Mouse (Mus musculus) layer of hippocampus, postnatal 14 days (tissue): ENCODE results near the gene AK157302. TPM values are rescaled to one million over a fixed set of nuclear protein-coding genes. Genes with fewer than 3 reads are reported as not detected.
A peak's percentile ranks its signal among the peaks of the same experiment; 100 is the strongest.
"Not testable (repeated sequence)": the region's sequence is repeated elsewhere in the genome, so short reads cannot be mapped to it uniquely, and the experiment has no call there.

Experiments
- DNase-seq, 2 experiments: peaks; one replicate each; pipeline ENCODE4 v3.0.0; 2021 to 2022; ENCODE audit warnings: low spot score in 2 of 2, mixed read lengths in 1 of 2
- long read RNA-seq, 2 experiments: library from polyadenylated mRNA; stranded (forward); transcript quantifications; one replicate each; pipeline ENCODE4 v2.0.0; 2021
- total RNA-seq, 2 experiments: library from RNA; stranded (reverse); gene quantifications; 2 replicates each; pipeline ENCODE4 v1.2.3; 2021

The AK157302 gene
- total RNA-seq, result 10 to 100 TPM; 15.9 to 17.4 TPM
- long read RNA-seq, experiment 1, transcript AK157302-201 (1 exons, 1,924 nt), result major isoform, 52 of 52 reads
- long read RNA-seq, experiment 1, partial matches to known transcripts, result 0 of 52 reads
- long read RNA-seq, experiment 1, other reads (novel, unspliced or antisense), result 0 of 52 reads
- long read RNA-seq, experiment 2, transcript AK157302-201 (1 exons, 1,924 nt), result major isoform, 72 of 72 reads
- long read RNA-seq, experiment 2, partial matches to known transcripts, result 0 of 72 reads
- long read RNA-seq, experiment 2, other reads (novel, unspliced or antisense), result 0 of 72 reads

DNA sequence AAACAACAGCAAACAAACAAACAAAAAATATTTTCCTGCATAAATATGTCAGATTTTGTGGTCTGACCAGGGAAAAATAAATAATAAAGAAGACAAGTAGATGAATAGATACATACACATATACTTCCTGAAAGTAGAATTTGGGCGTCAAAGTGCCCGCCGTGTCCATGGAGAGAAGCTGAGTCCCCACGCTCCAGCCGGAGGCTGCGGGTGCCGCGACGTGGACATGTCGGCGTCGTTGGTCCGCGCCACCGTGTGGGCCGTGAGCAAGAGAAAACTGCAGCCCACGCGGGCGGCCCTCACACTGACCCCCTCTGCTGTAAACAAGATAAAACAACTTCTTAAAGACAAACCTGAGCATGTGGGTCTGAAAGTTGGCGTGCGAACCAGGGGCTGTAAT is at the start of gene AK157302:
TSS of gene AK157302 (plus strand) at position 144 of the 400 bp plus-strand sequence.
- DNase-seq, result no peak

- no peak for DNase-seq
Measured at GRCm38 (mm10) chr13:21446796-21447195, 48.2 kb upstream of the AK157302 start.

GRCm38 (mm10) chr13:21447856-21448614 is 47.0 kb upstream of the AK157302 start:
- DNase-seq, result no peak

- DNase-seq, result no peak
Measured at GRCm38 (mm10) chr13:21453042-21453441, 42.0 kb upstream of the AK157302 start.

- peak; percentile 84 to 85 for DNase-seq
Measured at GRCm38 (mm10) chr13:21453449-21453848, 41.6 kb upstream of the AK157302 start, which contains the start of gene Zscan26. Zscan26 (minus strand) TSS chr13:21453730.

- DNase-seq, result no peak
Measured at GRCm38 (mm10) chr13:21454133-21454532, 40.9 kb upstream of the AK157302 start.

DNA sequence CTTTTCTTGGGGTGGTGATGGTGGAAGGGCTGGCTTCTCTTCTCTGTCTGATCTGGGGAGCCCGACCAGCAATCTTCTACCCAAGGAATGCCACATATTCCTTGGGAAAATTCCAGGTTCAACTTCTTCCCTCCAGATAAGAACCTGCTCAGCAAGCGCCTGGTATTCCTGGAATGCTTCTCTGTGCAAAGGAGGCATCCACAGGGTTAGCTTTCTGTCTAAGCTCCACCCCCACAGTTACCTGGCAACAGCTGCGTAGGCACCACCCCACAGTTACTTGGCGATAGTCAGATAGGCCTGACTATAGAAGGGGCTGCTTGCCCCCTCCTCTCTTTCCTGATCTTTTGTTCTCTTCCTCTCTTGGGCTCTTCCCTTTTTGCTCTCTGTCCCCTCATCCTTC is 38.7 kb upstream of the AK157302 start:
- DNase-seq, result no peak

GRCm38 (mm10) chr13:21462516-21462915 is 32.5 kb upstream of the AK157302 start:
- not testable (repeated sequence) for DNase-seq

- no peak for DNase-seq
Measured at GRCm38 (mm10) chr13:21467336-21467735, 27.7 kb upstream of the AK157302 start.

- DNase-seq, result peak; percentile 61 to 76
Measured at GRCm38 (mm10) chr13:21468061-21469019, 26.7 kb upstream of the AK157302 start, which contains the start of gene Nkapl. Nkapl (minus strand) TSS chr13:21468509.

DNA sequence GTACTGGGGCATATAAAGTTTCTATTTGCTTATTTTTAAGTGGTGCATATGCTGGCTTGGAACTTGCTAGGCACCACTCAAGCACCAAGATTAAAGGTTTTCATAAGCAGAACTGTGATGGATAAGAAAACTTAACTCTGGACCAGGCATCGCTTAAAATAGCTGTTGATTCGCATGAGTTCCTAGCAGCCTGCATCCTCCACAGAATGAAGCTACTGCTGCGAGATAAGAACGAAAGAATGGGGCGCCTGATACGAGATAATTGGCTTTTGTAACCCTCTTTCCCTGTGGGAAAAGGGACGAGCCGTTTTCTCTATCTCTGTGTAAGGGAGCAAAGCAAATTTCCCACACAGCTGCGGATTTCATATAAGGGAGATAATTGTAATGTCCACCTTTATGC is 25.9 kb upstream of the AK157302 start:
- no peak for DNase-seq

DNA sequence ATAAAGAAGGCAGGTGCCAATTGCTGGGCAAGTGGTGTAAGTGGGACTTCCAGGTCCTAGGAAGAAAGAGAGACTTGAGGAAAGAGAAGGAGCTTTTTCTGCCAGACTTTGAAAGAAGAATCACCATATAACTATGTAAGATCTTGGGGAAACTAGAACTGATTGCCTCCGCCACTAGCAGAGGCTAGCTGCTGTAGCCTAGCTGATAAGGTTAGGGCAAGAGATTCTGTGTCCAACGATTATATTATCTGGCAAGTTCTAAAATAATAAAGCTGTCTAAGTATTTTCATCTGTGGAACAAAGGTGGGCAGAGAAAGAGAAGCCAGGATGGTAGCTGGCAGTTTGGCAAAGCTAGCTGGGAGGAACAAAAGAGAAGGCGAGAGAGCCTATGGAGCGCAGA is 22.6 kb upstream of the AK157302 start:
- no peak for DNase-seq

GRCm38 (mm10) chr13:21478759-21479670 is 16.0 kb upstream of the AK157302 start, which contains the start of the genes Zkscan4 and Gm10065:
Zkscan4 (plus strand) TSS chr13:21478907.
Gm10065 (minus strand) TSS chr13:21479441.
- peak; percentile 77 to 84 for DNase-seq

DNA sequence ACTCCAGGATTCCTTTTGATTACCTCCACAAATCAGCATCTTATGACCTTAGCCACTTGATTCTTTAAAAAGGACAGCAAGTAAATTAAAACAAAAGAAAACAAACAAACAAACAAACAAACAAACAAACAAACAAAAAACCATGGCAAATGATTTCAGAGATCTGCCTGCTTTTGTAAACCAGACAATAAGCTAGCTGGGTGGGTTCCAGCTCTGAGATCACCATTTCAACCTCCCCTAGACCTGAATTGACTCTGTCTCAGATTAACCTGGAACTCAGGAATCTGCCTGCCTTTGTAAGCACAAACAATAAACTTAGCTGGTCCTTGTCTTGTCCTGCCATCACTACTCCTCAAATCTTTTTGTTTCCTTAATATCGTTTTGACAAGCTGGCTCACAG is 8.1 kb upstream of the AK157302 start:
- DNase-seq, result no peak

GRCm38 (mm10) chr13:21492847-21493246 is 2.2 kb upstream of the AK157302 start:
- DNase-seq, result no peak

DNA sequence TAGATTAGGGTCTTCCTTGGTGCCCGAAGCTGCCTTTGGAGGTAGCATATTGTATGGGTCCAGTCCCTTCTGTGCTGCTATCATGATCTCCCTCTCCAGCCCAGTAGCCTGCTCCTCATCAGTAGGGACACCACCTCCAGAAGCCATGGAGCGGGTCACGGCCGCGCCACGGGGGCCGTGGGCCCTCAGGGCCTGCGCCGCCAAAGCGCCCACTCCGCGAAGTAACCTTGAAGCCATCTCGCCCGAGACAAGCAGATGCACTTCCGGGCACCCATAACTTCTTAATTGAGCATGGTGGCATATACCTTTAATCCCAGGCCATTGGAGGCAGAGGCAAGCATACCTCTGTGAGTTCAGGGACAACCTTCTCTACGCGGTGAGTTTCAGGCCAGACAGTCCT is 6.2 kb downstream of the AK157302 start, which contains the start of gene Gm11273:
TSS of gene Gm11273 (minus strand) at position 237 of the 400 bp plus-strand sequence.
- not testable (repeated sequence) for DNase-seq

- no peak for DNase-seq
Measured at GRCm38 (mm10) chr13:21502296-21502695, 7.3 kb downstream of the AK157302 start.

DNA sequence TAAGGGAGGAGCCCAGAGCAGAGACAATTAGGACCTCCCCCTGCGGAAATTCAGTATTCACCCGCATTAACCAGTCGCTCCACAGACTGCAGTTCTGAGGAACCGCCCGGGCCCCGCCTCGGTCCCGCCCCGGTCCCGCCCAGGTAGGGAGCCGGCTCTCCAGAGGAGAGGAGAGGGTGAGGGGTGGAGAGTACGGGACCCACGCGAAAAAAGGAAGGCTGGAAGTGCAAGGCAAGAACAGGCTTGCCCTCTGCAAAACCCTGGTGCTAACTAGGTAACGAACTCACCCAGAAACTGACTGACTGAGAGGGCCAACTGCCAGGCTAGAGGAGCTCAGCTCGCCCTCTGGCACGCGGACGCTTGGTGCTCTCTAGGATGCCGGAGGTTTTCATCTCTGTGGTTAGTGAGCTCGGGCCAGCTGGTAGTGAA is 11.2 kb downstream of the AK157302 start:
- peak; percentile 73 to 81 for DNase-seq

GRCm38 (mm10) chr13:21530136-21530535 is 35.1 kb downstream of the AK157302 start:
- DNase-seq, result no peak

GRCm38 (mm10) chr13:21530781-21531201 is 35.8 kb downstream of the AK157302 start, which contains the start of gene Zkscan8:
Zkscan8 (minus strand) TSS chr13:21531120.
- peak; percentile 87 to 88 for DNase-seq
